Mouse (Mus musculus) ZHBTc4 (cell line): ENCODE measurements around the gene Kcnrg.
"Not testable (repeated sequence)": the region's sequence is repeated elsewhere in the genome, so short reads cannot be mapped to it uniquely, and the experiment has no call there.

Experiments
- DNase-seq: peaks from one replicate; pipeline ENCODE4 v3.0.0-alpha.2; 2011; ENCODE audit warnings: low read depth, low spot score

Gene Kcnrg

GRCm38 (mm10) chr14:61607157-61607556, at the start of gene Kcnrg:
Kcnrg (plus strand) TSS chr14:61607457.
- DNase-seq: no peak

- DNase-seq: no peak
These were observed 48.4 kb upstream of the Kcnrg start for GRCm38 (mm10) chr14:61558901-61559300.

GRCm38 (mm10) chr14:61559856-61560255, 47.4 kb upstream of the Kcnrg start:
- DNase-seq: no peak

GRCm38 (mm10) chr14:61566211-61566610, 41.0 kb upstream of the Kcnrg start:
- not testable (repeated sequence) for DNase-seq

- no peak for DNase-seq
These were observed 37.9 kb upstream of the Kcnrg start for GRCm38 (mm10) chr14:61569344-61569743.

GRCm38 (mm10) chr14:61571366-61571765, 35.9 kb upstream of the Kcnrg start:
- peak; percentile 69 for DNase-seq

GRCm38 (mm10) chr14:61572131-61572530, 35.1 kb upstream of the Kcnrg start:
- no peak for DNase-seq

GRCm38 (mm10) chr14:61575066-61575465, 32.2 kb upstream of the Kcnrg start:
- no peak for DNase-seq

GRCm38 (mm10) chr14:61575941-61576340, 31.3 kb upstream of the Kcnrg start:
- DNase-seq: no peak

GRCm38 (mm10) chr14:61589288-61590065, 17.8 kb upstream of the Kcnrg start:
- DNase-seq: no peak

- DNase-seq: no peak
These were observed 10.4 kb upstream of the Kcnrg start for GRCm38 (mm10) chr14:61596719-61597426.

- peak; percentile 93 for DNase-seq
These were observed 9.3 kb upstream of the Kcnrg start, which contains the start of gene Trim13 for GRCm38 (mm10) chr14:61597968-61598367. Trim13 (plus strand) TSS chr14:61598247.

- DNase-seq: peak; percentile 88
These were observed 8.0 kb upstream of the Kcnrg start for GRCm38 (mm10) chr14:61599057-61599806.

- DNase-seq: no peak
These were observed 5.9 kb upstream of the Kcnrg start for GRCm38 (mm10) chr14:61601348-61601747.

- peak; percentile 81 for DNase-seq
These were observed 4.0 kb upstream of the Kcnrg start for GRCm38 (mm10) chr14:61603069-61603755.

- no peak for DNase-seq
These were observed 3.2 kb upstream of the Kcnrg start for GRCm38 (mm10) chr14:61604081-61604480.

GRCm38 (mm10) chr14:61606088-61606487, 1.2 kb upstream of the Kcnrg start:
- DNase-seq: not testable (repeated sequence)

- no peak for DNase-seq
These were observed 4.5 kb downstream of the Kcnrg start for GRCm38 (mm10) chr14:61611766-61612165.

GRCm38 (mm10) chr14:61613319-61613718, 6.1 kb downstream of the Kcnrg start:
- DNase-seq: no peak

- no peak for DNase-seq
These were observed 13.1 kb downstream of the Kcnrg start for GRCm38 (mm10) chr14:61620371-61620770.

GRCm38 (mm10) chr14:61635969-61636368, 28.7 kb downstream of the Kcnrg start:
- no peak for DNase-seq

GRCm38 (mm10) chr14:61642668-61643067, 35.4 kb downstream of the Kcnrg start:
- no peak for DNase-seq
